Mouse (Mus musculus) forebrain, postnatal 0 days (tissue): Measurements from ENCODE around the gene Armcx1. TPM values are rescaled to one million over a fixed set of nuclear protein-coding genes. Genes with fewer than 3 reads are reported as not detected.
A peak's percentile ranks its signal among the peaks of the same experiment; 100 is the strongest.

ENCODE experiments used
- ATAC-seq: fragments of 200-750 bp; cut with Nextera tagmentation; 2 replicates; pipeline ENCODE4 v1.8.0; 2017; ENCODE audit warnings: mild to moderate bottlenecking, moderate library complexity
- DNase-seq: peaks from one replicate; pipeline ENCODE4 v3.0.0-alpha.2; 2015
- H3K27ac ChIP-seq: fragments of 300-500 bp; sonication (generic); 2 replicates; pipeline ENCODE4 v1.5.1; 2014; ENCODE audit warnings: low read depth, mild to moderate bottlenecking, antibody characterized with exemption, low read length, moderate library complexity, mixed read lengths
- H3K27me3 ChIP-seq: fragments of 300-500 bp; sonication (generic); 2 replicates; pipeline ENCODE4 v1.6.1; 2014; ENCODE audit warnings: mild to moderate bottlenecking, low read length, mixed read lengths; ENCODE audit not compliant: insufficient read depth
- H3K36me3 ChIP-seq: fragments of 300-500 bp; sonication (generic); 2 replicates; pipeline ENCODE4 v1.6.1; 2014; ENCODE audit warnings: mild to moderate bottlenecking, moderate library complexity; ENCODE audit not compliant: insufficient read depth
- H3K4me1 ChIP-seq: fragments of 300-500 bp; sonication (generic); 2 replicates; pipeline ENCODE4 v1.6.1; 2014; ENCODE audit warnings: antibody characterized with exemption; ENCODE audit not compliant: insufficient read depth
- H3K4me2 ChIP-seq: fragments of 300-500 bp; sonication (generic); 2 replicates; pipeline ENCODE4 v1.6.1; 2014; ENCODE audit warnings: low read depth, mild to moderate bottlenecking, moderate library complexity
- H3K4me3 ChIP-seq: fragments of 300-500 bp; sonication (generic); 2 replicates; pipeline ENCODE4 v1.5.1; 2014; ENCODE audit warnings: low read depth, low read length, mixed read lengths
- H3K9ac ChIP-seq: fragments of 300-500 bp; sonication (generic); 2 replicates; pipeline ENCODE4 v1.6.1; 2014; ENCODE audit warnings: mild to moderate bottlenecking
- H3K9me3 ChIP-seq: fragments of 300-500 bp; sonication (generic); 2 replicates; pipeline ENCODE4 v1.6.1; 2016; ENCODE audit warnings: low read length
- CTCF ChIP-seq: sonication (generic); IDR thresholded peaks from 2 replicates; pipeline ENCODE4 v1.5.1; 2016; ENCODE audit warnings: antibody characterized with exemption, control low read depth, low read depth
- WGBS: fragments of 180-500 bp; shearing (Covaris S2); extraction: QIAGEN DNeasy Blood & Tissue Kit; methylation state at CpG from one replicate; pipeline ENCODE4 v1.1.7; 2014; 5-methylcytosine and 5-hydroxymethylcytosine counted together
- polyA plus RNA-seq: library from polyadenylated mRNA; unstranded; fragments of >200 nt; fragmentation: Nextera tagmentation; extraction: Ambion mirVana; gene quantifications from 2 replicates; pipeline ENCODE4 v1.2.1, GENCODE M21; 2015
- total RNA-seq: library from RNA; depleted of rRNA; stranded (reverse); fragments of >200 nt; gene quantifications from 2 replicates; pipeline ENCODE4 v1.2.3, GENCODE M21; 2014; rRNA removed

The Armcx1 gene
- total RNA-seq (62.0 and 64.1 TPM in 2 replicates), polyA plus RNA-seq (21.0 and 37.5 TPM in 2 replicates)

- H3K36me3 ChIP-seq = no peaks in the 10 kb centered on the region
- H3K27me3 ChIP-seq = no peaks in the 10 kb centered on the region
- whole genome bisulfite sequencing = 24% methylated on average over 16 of the region's 16 CpGs
- ATAC-seq = peak; percentile 97
- peak within 1 kb of the TSS; percentile 49 for H3K4me2 ChIP-seq
- H3K4me3 ChIP-seq = peak within 1 kb of the TSS; percentile 50
- no peaks in the 10 kb centered on the region for H3K9me3 ChIP-seq
- peak; percentile 39 for TF ChIP-seq CTCF
- peak; percentile 88 for DNase-seq
- H3K4me1 ChIP-seq = no peaks in the 10 kb centered on the region
- H3K9ac ChIP-seq = peak within 1 kb of the TSS; percentile 69
- H3K27ac ChIP-seq = peak within 1 kb of the TSS; percentile 94
Observed at GRCm38 (mm10) chrX:134717752-134718308, at the start of gene Armcx1. Gene Armcx1 (plus strand): TSS chrX:134717963.

- 29% methylated on average over 5 of the region's 5 CpGs for WGBS
- no peaks in the 10 kb centered on the region for H3K27me3 ChIP-seq
- no peaks in the 10 kb centered on the region for H3K4me1 ChIP-seq
- H3K36me3 ChIP-seq = no peaks in the 10 kb centered on the region
- no peak overlapping the region for H3K27ac ChIP-seq
- H3K4me3 ChIP-seq = no peak overlapping the region
- no peak overlapping the region for H3K4me2 ChIP-seq
- DNase-seq (no peak), ATAC-seq (no peak)
- H3K9me3 ChIP-seq = no peaks in the 10 kb centered on the region
- no peak overlapping the region for H3K9ac ChIP-seq
- TF ChIP-seq CTCF = no peak
Observed at GRCm38 (mm10) chrX:134675022-134675421, 42.7 kb upstream of the Armcx1 start.

GRCm38 (mm10) chrX:134675959-134676358 lies 41.8 kb upstream of the Armcx1 start:
- WGBS = 52% methylated on average over 1 of the region's 1 CpGs
- H3K4me2 ChIP-seq = no peak overlapping the region
- no peak overlapping the region for H3K4me3 ChIP-seq
- no peaks in the 10 kb centered on the region for H3K4me1 ChIP-seq
- H3K27ac ChIP-seq = no peak overlapping the region
- no peaks in the 10 kb centered on the region for H3K9me3 ChIP-seq
- TF ChIP-seq CTCF = no peak
- H3K9ac ChIP-seq = no peak overlapping the region
- no peaks in the 10 kb centered on the region for H3K27me3 ChIP-seq
- ATAC-seq = no peak
- no peak for DNase-seq
- H3K36me3 ChIP-seq = no peaks in the 10 kb centered on the region

- Histone ChIP-seq H3K36me3 (0 out of 2 replicates have a peak, but pooled peaks cover 8% of the 10 kb centered on the region), H3K4me1 (no peaks in the 10 kb centered on the region), H3K27ac (peak overlapping the region; percentile 89), H3K9ac (peak overlapping the region; percentile 73), H3K4me2 (peak overlapping the region; percentile 47), H3K27me3 (no peaks in the 10 kb centered on the region), H3K9me3 (no peaks in the 10 kb centered on the region), H3K4me3 (peak overlapping the region; percentile 55; the same call in 1 of the 2 replicates)
- WGBS = 37% methylated on average over 5 of the region's 5 CpGs
- ATAC-seq = no peak
- no peak for DNase-seq
- no peak for TF ChIP-seq CTCF
Observed at GRCm38 (mm10) chrX:134684936-134685335, 32.8 kb upstream of the Armcx1 start.

GRCm38 (mm10) chrX:134686267-134686666 lies 31.5 kb upstream of the Armcx1 start, which contains the start of gene Armcx4:
Gene Armcx4 (plus strand): TSS chrX:134686519.
- peak; percentile 59 for TF ChIP-seq CTCF
- Histone ChIP-seq H3K36me3 (peaks cover 19% of the 10 kb centered on the region; the same call in 1 of the 2 replicates), H3K27ac (peak within 1 kb of the TSS; percentile 89), H3K9me3 (no peaks in the 10 kb centered on the region), H3K4me3 (peak within 1 kb of the TSS; percentile 55), H3K4me2 (peak within 1 kb of the TSS; percentile 47), H3K4me1 (no peaks in the 10 kb centered on the region), H3K9ac (peak within 1 kb of the TSS; percentile 73), H3K27me3 (no peaks in the 10 kb centered on the region)
- peak; percentile 96 for ATAC-seq
- peak; percentile 90 for DNase-seq
- 20% methylated on average over 33 of the region's 33 CpGs for WGBS

GRCm38 (mm10) chrX:134686739-134687171 lies 31.0 kb upstream of the Armcx1 start:
- TF ChIP-seq CTCF = no peak
- peak; percentile 30 for ATAC-seq
- H3K4me2 ChIP-seq = peak overlapping the region; percentile 47
- WGBS = 15% methylated on average over 16 of the region's 16 CpGs
- no peaks in the 10 kb centered on the region for H3K9me3 ChIP-seq
- H3K36me3 ChIP-seq = peaks cover 19% of the 10 kb centered on the region; the same call in 1 of the 2 replicates
- peak overlapping the region; percentile 73 for H3K9ac ChIP-seq
- peak overlapping the region; percentile 89 for H3K27ac ChIP-seq
- H3K4me3 ChIP-seq = peak overlapping the region; percentile 55
- no peaks in the 10 kb centered on the region for H3K27me3 ChIP-seq
- peak; percentile 55 for DNase-seq
- no peaks in the 10 kb centered on the region for H3K4me1 ChIP-seq

- H3K27ac ChIP-seq = no peak overlapping the region
- WGBS = 87% methylated on average over 2 of the region's 2 CpGs
- no peak for TF ChIP-seq CTCF
Observed at GRCm38 (mm10) chrX:134689676-134690075, 28.1 kb upstream of the Armcx1 start.

More at GRCm38 (mm10) chrX:134689676-134690075, 28.1 kb upstream of the Armcx1 start:
- Histone ChIP-seq H3K36me3 (peaks cover 25% of the 10 kb centered on the region; the same call in 1 of the 2 replicates), H3K27me3 (no peaks in the 10 kb centered on the region), H3K4me2 (no peak overlapping the region), H3K4me1 (no peaks in the 10 kb centered on the region), H3K9me3 (no peaks in the 10 kb centered on the region), H3K9ac (no peak overlapping the region), H3K4me3 (no peak overlapping the region)
- no peak for DNase-seq
- no peak for ATAC-seq
